Mouse (Mus musculus) brain, adult 10 weeks (tissue): ENCODE data around the gene Gria3. TPM values are rescaled to one million over a fixed set of nuclear protein-coding genes. Genes with fewer than 3 reads are reported as not detected.

Experiments
- polyA plus RNA-seq: library from polyadenylated mRNA; stranded (reverse); fragments of 350-450 nt; fragmentation: Illumina TruSeq; extraction: RNeasy Lipid Tissue Mini Kit (QIAGEN cat#74804); gene quantifications from one replicate; pipeline ENCODE4 v1.2.3, GENCODE M21; 2015; ENCODE audit warnings: low read depth, low replicate concordance

Gene Gria3
- 113 TPM for polyA plus RNA-seq

GRCm38 (mm10) chrX:41400058-41400904, at the start of gene Gria3:
Gene Gria3 (plus strand): TSS chrX:41400854.

